Mouse (Mus musculus): ENCODE data around the gene Ctu2. TPM values are rescaled to one million over a fixed set of nuclear protein-coding genes. Genes with fewer than 3 reads are reported as not detected.
A peak's percentile ranks its signal among the peaks of the same experiment; 100 is the strongest.

Ctu2 gene
- 71.5 and 72.6 TPM in 2 replicates for polyA plus RNA-seq (2016; fragmentation: Nextera tagmentation; extraction: Ambion mirVana)

DNA sequence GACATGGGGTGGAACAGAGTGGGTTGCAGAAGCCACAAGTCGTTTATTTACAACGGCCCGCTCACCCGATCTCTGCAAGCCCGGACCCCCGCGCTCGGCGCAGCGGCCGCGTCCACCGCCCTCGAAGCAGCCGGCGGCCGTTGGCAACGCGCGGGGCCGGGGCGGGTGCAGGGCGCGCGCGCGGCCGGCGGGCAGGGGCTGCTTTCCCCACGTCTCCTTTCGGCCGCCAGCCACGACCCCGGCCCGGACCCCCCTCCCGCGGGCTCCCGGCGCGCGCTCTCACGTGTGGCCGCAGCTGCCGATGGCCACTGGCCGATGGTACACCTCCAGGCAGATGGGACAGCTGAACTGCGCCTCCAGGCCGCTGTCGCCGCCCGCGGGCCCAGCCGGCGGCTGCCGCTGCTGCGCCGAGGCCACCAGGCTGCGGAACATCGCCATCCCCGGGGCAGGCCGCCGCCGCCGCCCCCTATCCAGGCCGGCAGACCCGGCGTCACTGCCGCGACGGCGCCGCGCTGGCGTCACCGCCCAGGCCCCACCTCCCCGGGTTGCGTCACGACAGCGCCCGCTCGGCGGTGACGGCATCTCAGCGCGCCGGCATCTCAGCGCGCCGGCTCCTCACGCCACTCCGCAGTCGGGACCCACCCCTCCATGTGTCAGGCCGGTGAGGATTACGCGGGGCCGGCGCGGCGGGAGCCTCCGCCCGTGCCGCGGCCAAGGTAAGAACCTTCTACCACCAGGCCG, at the start of gene Ctu2, which contains the start of gene Rnf166:
Gene Ctu2, plus strand, starts transcription at position 564 of the 741 bp plus-strand sequence.
Gene Rnf166, minus strand, starts transcription at position 485 of the 741 bp plus-strand sequence.
- H3K27me3 ChIP-seq (ENCODE audit: low read depth, poor library complexity, severe bottlenecking), result no peaks in the 10 kb centered on the region
- peaks cover 63% of the 10 kb centered on the region for H3K36me3 ChIP-seq
- peak; percentile 93 for DNase-seq (ENCODE audit: low spot score)
- no peaks in the 10 kb centered on the region for H3K9me3 ChIP-seq (replicated peaks)
- peaks cover 34% of the 10 kb centered on the region for H3K4me1 ChIP-seq
- peak within 1 kb of the TSS; percentile 92 for H3K27ac ChIP-seq (replicated peaks)
- under 1% methylated on average over 101 of the region's 103 CpGs for WGBS
- peak within 1 kb of the TSS; percentile 81 for H3K4me3 ChIP-seq

DNA sequence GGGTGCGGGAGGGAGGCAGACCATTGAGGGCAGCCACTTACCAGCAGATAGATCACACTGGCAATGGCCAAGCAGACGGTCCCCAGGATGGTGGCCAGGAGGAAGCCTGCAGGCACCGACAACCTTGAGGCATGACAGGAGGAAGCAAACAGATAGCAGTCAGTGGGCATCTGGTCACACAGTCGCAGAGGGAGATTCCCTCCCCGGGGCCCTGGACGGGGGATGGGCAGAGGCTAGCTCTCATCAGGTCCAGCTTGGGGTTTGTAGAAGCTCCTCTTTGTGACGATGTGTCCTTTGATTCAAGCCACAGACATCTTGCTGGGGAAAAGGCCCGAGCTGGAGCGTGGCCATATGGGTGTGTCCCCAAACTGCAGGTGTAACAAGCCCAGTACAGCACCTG, 49.8 kb upstream of the Ctu2 start:
- Histone ChIP-seq H3K27ac (replicated peaks) (no peak overlapping the region), H3K27me3 (ENCODE audit: low read depth, poor library complexity, severe bottlenecking) (no peaks in the 10 kb centered on the region), H3K36me3 (0 out of 2 replicates have a peak, but pooled peaks cover 5% of the 10 kb centered on the region), H3K4me1 (peaks cover 3% of the 10 kb centered on the region; the same call in 1 of the 2 replicates), H3K9me3 (replicated peaks) (no peaks in the 10 kb centered on the region), H3K4me3 (no peak overlapping the region)
- 82% methylated on average over 9 of the region's 9 CpGs for WGBS
- DNase-seq (ENCODE audit: low spot score), result no peak

DNA sequence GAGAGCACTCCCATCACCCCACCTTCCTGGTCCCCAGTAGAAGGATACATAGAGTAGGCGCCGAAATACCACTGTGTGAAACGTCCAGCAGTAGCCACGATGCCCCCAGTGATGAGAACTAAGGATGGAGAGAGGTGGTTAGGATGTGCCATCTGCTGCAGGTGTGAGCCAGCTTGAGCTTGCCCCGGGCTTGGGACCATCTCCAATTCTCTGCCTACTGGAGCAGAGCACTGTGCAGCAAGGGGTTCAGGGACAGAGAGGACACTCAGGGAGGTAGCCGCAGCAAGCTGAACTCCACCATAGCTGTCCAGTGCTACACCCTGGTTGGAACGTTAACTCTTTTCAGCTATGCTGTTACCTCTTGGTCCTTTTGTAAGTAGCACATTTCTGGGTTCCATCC, 48.3 kb upstream of the Ctu2 start:
- DNase-seq (ENCODE audit: low spot score), result no peak
- 90% methylated on average over 7 of the region's 7 CpGs for WGBS

DNA sequence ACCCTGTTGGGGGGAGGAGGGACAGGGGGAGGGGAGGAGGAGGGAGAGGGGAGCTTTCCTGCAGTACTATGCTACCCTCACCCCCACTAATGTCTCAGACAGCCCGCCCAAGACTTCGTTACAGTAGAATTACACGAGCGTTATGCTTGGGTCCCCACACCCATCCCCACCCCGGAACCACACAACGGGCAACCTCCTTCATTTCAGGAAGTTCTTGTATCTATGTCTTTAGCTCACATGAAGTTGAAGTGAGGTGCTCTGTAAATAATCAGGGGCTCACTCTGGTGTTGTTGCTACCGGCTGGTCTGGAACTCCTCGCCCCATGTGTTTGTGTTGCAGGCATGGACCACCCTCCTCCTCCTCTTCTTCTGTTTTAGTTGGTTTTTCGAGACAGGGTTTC, 47.8 kb upstream of the Ctu2 start:
- DNase-seq (ENCODE audit: low spot score), result no peak
- H3K4me1 ChIP-seq, result peaks cover 23% of the 10 kb centered on the region
- H3K27ac ChIP-seq (replicated peaks), result no peak overlapping the region
- no peak overlapping the region for H3K4me3 ChIP-seq
- H3K27me3 ChIP-seq (ENCODE audit: low read depth, poor library complexity, severe bottlenecking), result peaks cover 9% of the 10 kb centered on the region; the same call in 1 of the 2 replicates
- H3K9me3 ChIP-seq (replicated peaks), result no peaks in the 10 kb centered on the region
- H3K36me3 ChIP-seq, result 0 out of 2 replicates have a peak, but pooled peaks cover 5% of the 10 kb centered on the region
- WGBS, result 86% methylated on average over 9 of the region's 9 CpGs

More for the DNA sequence above, 48.3 kb upstream of the Ctu2 start:
- Histone ChIP-seq H3K36me3 (0 out of 2 replicates have a peak, but pooled peaks cover 5% of the 10 kb centered on the region), H3K4me1 (peaks cover 18% of the 10 kb centered on the region), H3K27ac (replicated peaks) (no peak overlapping the region), H3K4me3 (no peak overlapping the region), H3K27me3 (ENCODE audit: low read depth, poor library complexity, severe bottlenecking) (0 out of 2 replicates have a peak, but pooled peaks cover 9% of the 10 kb centered on the region), H3K9me3 (replicated peaks) (no peaks in the 10 kb centered on the region)

DNA sequence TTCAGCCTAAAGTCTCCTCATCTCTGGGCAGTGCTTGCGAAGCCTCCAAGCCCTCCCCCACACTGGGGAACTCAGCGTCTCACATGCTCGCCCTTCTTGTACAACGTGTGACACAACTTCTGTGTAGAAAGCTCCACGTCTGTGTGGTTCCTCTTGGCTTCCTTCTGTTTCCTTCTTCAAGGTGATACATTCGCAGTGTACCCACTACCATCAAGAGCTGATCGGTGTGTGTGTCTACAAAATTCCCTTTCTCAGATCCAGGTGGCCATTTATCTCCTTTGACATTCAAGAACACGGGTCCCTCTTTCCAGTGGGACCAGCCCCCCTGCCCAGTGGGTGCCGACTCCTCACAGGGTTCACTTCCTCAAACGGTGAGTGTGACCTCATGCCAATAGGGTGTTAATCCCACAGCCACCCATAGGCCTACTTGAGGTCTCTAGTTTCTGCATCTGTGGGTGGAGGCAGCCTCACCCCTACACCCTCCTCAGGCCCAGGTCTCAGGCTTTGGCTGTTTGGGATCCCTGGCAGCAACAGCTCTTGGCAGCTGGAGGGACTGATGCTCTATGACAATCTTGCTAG, 45.8 kb upstream of the Ctu2 start:
- H3K27ac ChIP-seq (replicated peaks), result no peak overlapping the region
- no peak for DNase-seq (ENCODE audit: low spot score)
- H3K36me3 ChIP-seq, result peaks cover 20% of the 10 kb centered on the region
- 85% methylated on average over 10 of the region's 10 CpGs for WGBS
- H3K4me1 ChIP-seq, result peaks cover 28% of the 10 kb centered on the region
- H3K27me3 ChIP-seq (ENCODE audit: low read depth, poor library complexity, severe bottlenecking), result peaks cover 9% of the 10 kb centered on the region; the same call in 1 of the 2 replicates
- no peak overlapping the region for H3K4me3 ChIP-seq
- H3K9me3 ChIP-seq (replicated peaks), result no peaks in the 10 kb centered on the region

DNA sequence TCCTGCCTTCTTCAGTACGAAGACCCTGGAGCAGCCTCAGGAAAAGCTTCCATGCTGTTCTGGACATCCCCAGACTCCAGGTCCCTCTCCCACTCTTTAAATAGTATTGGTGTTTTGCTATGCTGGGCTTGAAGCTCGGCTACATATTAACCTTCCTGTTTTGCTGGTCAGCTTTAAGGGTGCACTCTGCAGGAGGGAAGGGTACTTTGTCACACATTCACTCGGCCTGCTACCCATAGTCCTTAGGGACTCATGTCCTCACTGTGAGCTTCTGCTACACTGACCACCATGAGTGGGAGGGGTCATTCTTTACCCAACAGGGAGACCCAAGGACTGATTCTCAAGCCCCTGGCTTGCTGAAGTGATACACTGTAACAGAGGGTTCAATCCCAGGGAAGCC, 45.3 kb upstream of the Ctu2 start:
- no peak overlapping the region for H3K27ac ChIP-seq (replicated peaks)

DNA sequence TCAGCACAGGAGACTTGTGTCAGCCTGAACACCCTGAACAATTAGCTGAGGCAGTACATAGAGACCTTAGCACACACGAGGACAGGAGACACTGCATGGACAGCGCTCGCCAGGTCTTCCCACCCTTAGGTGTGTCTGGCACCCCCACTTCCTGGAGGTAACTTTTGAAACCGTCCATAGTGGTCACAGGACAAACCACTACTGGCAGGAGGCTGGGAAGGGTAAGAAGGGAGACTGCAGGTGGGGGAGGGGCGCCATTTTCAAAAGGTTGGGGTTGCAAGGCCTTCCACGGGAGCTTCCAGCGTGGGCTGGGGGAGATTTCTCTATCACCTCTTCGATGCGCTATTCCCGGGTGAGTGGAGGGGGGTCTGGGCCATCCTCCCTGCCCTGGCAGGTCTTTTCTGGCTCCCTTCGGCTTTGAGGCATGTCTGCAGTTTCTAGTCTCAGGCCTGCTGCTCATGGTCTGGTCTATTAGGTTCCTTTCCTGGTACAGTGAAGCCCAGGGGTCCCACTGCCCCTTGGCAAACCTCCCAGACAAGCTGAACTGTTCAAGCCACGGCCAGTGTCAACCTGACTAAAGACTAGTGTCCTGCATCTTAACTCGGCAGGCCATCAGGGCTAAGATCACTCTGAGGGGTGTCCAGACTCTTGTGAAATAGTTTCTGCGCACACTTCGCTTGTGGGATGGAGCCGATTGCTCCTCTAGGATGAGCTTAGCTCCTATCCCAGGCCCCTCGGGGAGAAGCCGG, 44.1 kb upstream of the Ctu2 start:
- peaks cover 28% of the 10 kb centered on the region for H3K4me1 ChIP-seq
- H3K4me3 ChIP-seq, result peak overlapping the region; percentile 57
- H3K36me3 ChIP-seq, result peaks cover 37% of the 10 kb centered on the region
- H3K27ac ChIP-seq (replicated peaks), result peak overlapping the region; percentile 79
- H3K9me3 ChIP-seq (replicated peaks), result no peaks in the 10 kb centered on the region
- H3K27me3 ChIP-seq (ENCODE audit: low read depth, poor library complexity, severe bottlenecking), result peaks cover 9% of the 10 kb centered on the region; the same call in 1 of the 2 replicates
- 38% methylated on average over 18 of the region's 18 CpGs for WGBS
- DNase-seq (ENCODE audit: low spot score), result no peak

More for the DNA sequence above, 45.3 kb upstream of the Ctu2 start:
- peaks cover 25% of the 10 kb centered on the region for H3K36me3 ChIP-seq
- no peak overlapping the region for H3K4me3 ChIP-seq
- no peak for DNase-seq (ENCODE audit: low spot score)
- peaks cover 28% of the 10 kb centered on the region for H3K4me1 ChIP-seq
- WGBS, result 84% methylated on average over 3 of the region's 3 CpGs
- H3K27me3 ChIP-seq (ENCODE audit: low read depth, poor library complexity, severe bottlenecking), result peaks cover 9% of the 10 kb centered on the region; the same call in 1 of the 2 replicates
- H3K9me3 ChIP-seq (replicated peaks), result no peaks in the 10 kb centered on the region

DNA sequence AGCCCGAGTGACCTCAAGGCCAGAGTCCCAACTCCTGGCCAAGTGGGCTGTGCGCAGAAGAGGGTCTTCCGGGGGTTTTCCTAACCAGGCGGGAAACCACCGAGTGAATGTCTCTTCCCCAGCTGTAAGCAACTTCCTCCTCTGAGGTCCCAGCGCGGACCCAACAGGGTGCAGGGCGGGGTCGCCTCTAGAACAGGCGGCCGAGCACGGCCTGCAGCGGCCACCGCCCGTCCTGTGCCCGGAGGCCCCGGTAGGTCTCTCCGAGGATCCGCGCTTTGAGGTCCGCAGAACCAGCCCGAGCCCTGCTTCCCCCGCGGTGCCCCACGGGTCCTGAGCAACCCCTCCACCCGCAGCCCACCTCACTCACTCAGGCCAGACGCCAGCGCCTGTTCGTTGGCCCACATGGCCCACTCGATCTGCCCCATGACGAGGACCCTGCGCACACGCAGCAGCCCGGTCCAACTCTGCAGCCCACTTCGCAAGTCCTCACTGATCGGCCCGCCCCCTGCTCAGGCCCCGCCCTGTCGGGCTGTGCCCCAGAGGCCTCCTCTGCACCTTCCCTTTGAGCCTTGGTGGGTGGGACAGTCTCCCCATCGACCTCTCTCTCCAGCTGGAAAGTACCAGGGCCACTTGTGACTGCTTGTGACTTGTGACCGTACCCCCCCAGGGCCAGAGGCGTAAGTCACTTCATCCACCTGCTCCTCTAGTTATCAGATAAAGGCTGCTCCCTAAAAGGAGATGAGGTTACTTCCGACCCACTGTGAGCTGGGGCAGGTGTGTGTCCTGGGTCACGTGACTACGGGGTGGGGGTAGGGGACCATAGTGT, 43.3 kb upstream of the Ctu2 start, which contains the start of gene Cyba:
Gene Cyba, minus strand, starts transcription at position 488 of the 826 bp plus-strand sequence.
- peak within 1 kb of the TSS; percentile 79 for H3K27ac ChIP-seq (replicated peaks)
- 4% methylated on average over 45 of the region's 45 CpGs for WGBS

DNA sequence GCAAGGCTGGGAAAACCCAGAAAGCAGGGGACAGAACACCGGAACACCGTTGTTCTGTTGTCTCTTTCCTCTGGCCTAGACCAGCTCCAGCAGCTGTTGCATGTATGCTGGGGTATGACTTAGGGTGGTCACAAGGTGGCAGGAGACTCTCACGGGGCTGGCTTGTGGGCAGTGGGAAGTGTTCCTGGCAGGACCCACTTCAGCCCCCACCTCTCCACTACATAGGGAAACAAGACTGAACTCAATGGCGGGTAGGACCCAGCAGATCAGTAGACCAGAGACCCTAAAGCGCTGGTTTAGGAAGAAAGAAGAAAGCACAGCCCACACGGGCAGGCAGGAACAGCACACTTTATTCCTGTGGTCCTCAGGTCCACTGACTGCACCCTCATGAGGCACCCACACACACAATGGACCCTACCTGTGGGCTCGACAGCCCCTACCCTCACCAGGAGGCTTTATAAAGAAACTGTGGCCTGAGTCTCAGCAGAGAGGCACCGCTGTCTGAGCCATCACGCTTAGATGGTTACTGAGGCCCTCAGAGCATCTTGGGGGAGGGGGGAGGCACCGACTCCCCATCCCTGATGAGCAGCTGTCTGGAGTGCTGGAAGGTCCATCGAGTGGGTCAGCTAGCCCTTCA, 42.6 kb upstream of the Ctu2 start:
- 72% methylated on average over 11 of the region's 11 CpGs for WGBS
- DNase-seq (ENCODE audit: low spot score), result peak; percentile 25
- Histone ChIP-seq H3K4me3 (peak overlapping the region; percentile 57; the same call in 1 of the 2 replicates), H3K27ac (replicated peaks) (no peak overlapping the region; the same call in 1 of the 2 replicates), H3K27me3 (ENCODE audit: low read depth, poor library complexity, severe bottlenecking) (peaks cover 9% of the 10 kb centered on the region; the same call in 1 of the 2 replicates), H3K9me3 (replicated peaks) (no peaks in the 10 kb centered on the region), H3K4me1 (peaks cover 28% of the 10 kb centered on the region), H3K36me3 (peaks cover 52% of the 10 kb centered on the region)

More for the DNA sequence above, 43.3 kb upstream of the Ctu2 start, which contains the start of gene Cyba:
- peaks cover 9% of the 10 kb centered on the region; the same call in 1 of the 2 replicates for H3K27me3 ChIP-seq (ENCODE audit: low read depth, poor library complexity, severe bottlenecking)
- DNase-seq (ENCODE audit: low spot score), result peak; percentile 64
- peaks cover 28% of the 10 kb centered on the region for H3K4me1 ChIP-seq
- peaks cover 45% of the 10 kb centered on the region for H3K36me3 ChIP-seq
- H3K4me3 ChIP-seq, result peak within 1 kb of the TSS; percentile 57
- no peaks in the 10 kb centered on the region for H3K9me3 ChIP-seq (replicated peaks)

DNA sequence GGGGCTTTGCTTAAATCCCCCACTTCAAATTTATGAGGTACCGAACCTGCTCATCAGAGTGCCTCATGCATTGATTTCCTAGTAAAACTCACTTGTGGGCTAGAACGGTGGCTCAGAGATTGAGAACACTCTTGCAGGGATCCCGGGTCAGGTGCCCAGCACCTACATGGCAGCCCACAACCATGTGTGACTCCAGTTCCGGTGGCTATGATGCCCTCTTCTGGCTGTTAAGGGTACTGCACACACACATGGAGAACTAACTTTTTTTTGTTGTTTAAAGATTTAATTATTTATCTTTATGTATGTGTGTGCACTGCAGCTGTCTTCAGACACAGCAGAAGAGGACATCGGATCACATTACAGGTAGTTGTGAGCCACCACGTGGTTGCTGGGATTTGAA, 40.6 kb upstream of the Ctu2 start:
- no peak overlapping the region for H3K27ac ChIP-seq (replicated peaks)
- peaks cover 28% of the 10 kb centered on the region for H3K4me1 ChIP-seq
- DNase-seq (ENCODE audit: low spot score), result no peak
- peaks cover 9% of the 10 kb centered on the region; the same call in 1 of the 2 replicates for H3K27me3 ChIP-seq (ENCODE audit: low read depth, poor library complexity, severe bottlenecking)
- H3K9me3 ChIP-seq (replicated peaks), result no peaks in the 10 kb centered on the region
- peaks cover 70% of the 10 kb centered on the region for H3K36me3 ChIP-seq
- no peak overlapping the region for H3K4me3 ChIP-seq
- WGBS, result 92% methylated on average over 6 of the region's 6 CpGs

DNA sequence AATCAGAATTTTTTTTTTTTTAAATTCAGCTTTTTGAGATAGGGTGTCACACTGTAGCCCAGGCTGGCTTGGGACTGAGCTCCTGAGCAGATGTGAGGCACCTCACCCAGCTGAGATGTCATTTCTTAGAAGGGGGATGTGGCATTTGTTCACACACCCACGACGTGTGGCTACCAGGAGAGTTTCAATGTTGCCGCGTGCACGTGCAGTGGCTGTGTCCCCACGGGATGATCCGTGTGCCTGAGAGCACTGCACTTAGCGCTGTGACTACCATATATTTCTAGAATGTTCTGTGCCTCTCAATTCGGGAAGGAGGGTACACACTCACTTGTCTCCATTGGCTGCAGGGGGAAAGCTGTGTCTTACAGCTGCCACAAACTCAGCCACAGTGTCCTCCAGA, 39.8 kb upstream of the Ctu2 start:
- H3K36me3 ChIP-seq, result peaks cover 70% of the 10 kb centered on the region
- no peak for DNase-seq (ENCODE audit: low spot score)
- WGBS, result 96% methylated on average over 9 of the region's 9 CpGs

More for the DNA sequence above, 39.8 kb upstream of the Ctu2 start:
- Histone ChIP-seq H3K27me3 (ENCODE audit: low read depth, poor library complexity, severe bottlenecking) (peaks cover 9% of the 10 kb centered on the region; the same call in 1 of the 2 replicates), H3K27ac (replicated peaks) (no peak overlapping the region), H3K4me1 (peaks cover 25% of the 10 kb centered on the region), H3K4me3 (no peak overlapping the region), H3K9me3 (replicated peaks) (no peaks in the 10 kb centered on the region)
